Mouse (Mus musculus) hindbrain, postnatal 0 days (tissue): ENCODE measurements around the gene Dbndd1. TPM values are rescaled to one million over a fixed set of nuclear protein-coding genes. Genes with fewer than 3 reads are reported as not detected.

Source experiments
- ATAC-seq: fragments of 200-750 bp; cut with Nextera tagmentation; 2 replicates; pipeline ENCODE4 v1.8.0; 2017; ENCODE audit warnings: mild to moderate bottlenecking, moderate TSS enrichment, moderate library complexity
- DNase-seq: peaks from one replicate; pipeline ENCODE4 v3.0.0-alpha.2; 2015; ENCODE audit warnings: low spot score
- H3K27ac ChIP-seq: fragments of 300-500 bp; sonication (generic); 2 replicates; pipeline ENCODE4 v1.5.1; 2014; ENCODE audit warnings: mild to moderate bottlenecking
- H3K27me3 ChIP-seq: fragments of 300-500 bp; sonication (generic); 2 replicates; pipeline ENCODE4 v1.6.1; 2014; ENCODE audit warnings: low read length, mixed read lengths; ENCODE audit not compliant: insufficient read depth
- H3K36me3 ChIP-seq: fragments of 300-500 bp; sonication (generic); 2 replicates; pipeline ENCODE4 v1.6.1; 2014; ENCODE audit warnings: low read length, mixed read lengths; ENCODE audit not compliant: insufficient read depth
- H3K4me1 ChIP-seq: fragments of 300-500 bp; sonication (generic); 2 replicates; pipeline ENCODE4 v1.6.1; 2014; ENCODE audit warnings: antibody characterized with exemption, low read length, mixed read lengths; ENCODE audit not compliant: insufficient read depth
- H3K4me2 ChIP-seq: fragments of 300-500 bp; sonication (generic); 2 replicates; pipeline ENCODE4 v1.6.1; 2014; ENCODE audit warnings: low read depth, mild to moderate bottlenecking, low read length, moderate library complexity, mixed read lengths
- H3K4me3 ChIP-seq: fragments of 300-500 bp; sonication (generic); 2 replicates; pipeline ENCODE4 v1.5.1; 2014; ENCODE audit warnings: low read length
- H3K9ac ChIP-seq: fragments of 300-500 bp; sonication (generic); replicated peaks from 2 replicates; pipeline ENCODE4 v1.6.1; 2014; ENCODE audit warnings: mild to moderate bottlenecking, low read length, moderate library complexity, mixed read lengths
- H3K9me3 ChIP-seq: fragments of 300-500 bp; sonication (generic); 2 replicates; pipeline ENCODE4 v1.6.1; 2016; ENCODE audit warnings: low read length, mixed read lengths
- CTCF ChIP-seq: IDR thresholded peaks from 2 replicates; pipeline ENCODE4 v1.5.1; 2016; ENCODE audit warnings: antibody characterized with exemption, control low read depth, low read depth
- WGBS: fragments of 180-500 bp; shearing (Covaris S2); extraction: QIAGEN DNeasy Blood & Tissue Kit; methylation state at CpG from one replicate; pipeline ENCODE4 v1.1.7; 2014; 5-methylcytosine and 5-hydroxymethylcytosine counted together
- polyA plus RNA-seq: library from polyadenylated mRNA; unstranded; fragments of >200 nt; fragmentation: Nextera tagmentation; extraction: Ambion mirVana; gene quantifications from 2 replicates; pipeline ENCODE4 v1.2.1, GENCODE M21; 2015
- total RNA-seq: library from RNA; depleted of rRNA; stranded (reverse); fragments of >200 nt; gene quantifications from 2 replicates; pipeline ENCODE4 v1.2.3, GENCODE M21; 2014

The Dbndd1 gene
- total and polyA plus RNA-seq, 2 experiments from 2014 or later, result 54.2 to 95.7 TPM

DNA sequence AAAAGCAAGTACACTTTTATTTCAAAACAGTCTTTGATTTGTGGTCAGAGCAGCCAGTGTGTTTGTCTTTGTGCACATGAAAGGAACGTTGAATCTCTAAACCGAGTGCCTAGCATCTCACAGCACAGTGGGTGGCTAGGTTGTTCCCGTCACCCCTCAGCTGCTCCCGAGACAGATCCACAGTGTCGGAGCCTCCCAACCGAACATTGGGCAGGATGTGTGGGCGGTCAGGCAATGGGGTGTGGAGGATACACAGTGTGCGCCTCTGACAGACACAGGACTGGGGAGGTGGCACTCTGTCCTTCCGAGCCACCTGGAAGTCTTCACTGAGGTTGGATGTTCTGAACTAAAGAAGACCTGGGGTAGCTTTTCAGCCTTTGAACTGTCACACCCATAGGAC is 9.6 kb downstream of the Dbndd1 start:
- no peak for ATAC-seq
- WGBS, result 83% methylated on average over 9 of the region's 9 CpGs

DNA sequence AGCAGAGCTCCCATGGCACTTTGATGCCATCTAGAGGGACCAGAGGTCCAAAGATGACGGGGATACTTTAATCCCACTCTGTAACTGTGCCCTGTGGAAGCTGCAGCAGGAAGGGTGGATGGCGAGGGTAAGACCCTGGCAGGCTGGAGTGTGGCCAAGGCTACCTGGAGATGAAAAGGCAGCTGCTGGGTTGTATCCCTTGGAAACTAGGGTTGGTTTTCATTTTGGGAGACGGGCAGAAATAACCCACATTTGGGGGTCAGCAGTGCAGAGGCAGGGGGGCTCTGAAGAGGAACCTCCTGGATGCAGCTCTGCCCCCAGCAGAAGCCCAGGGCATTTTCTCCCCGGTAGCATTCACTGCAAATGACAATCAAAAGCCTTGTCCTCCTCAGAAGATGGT is 10.0 kb downstream of the Dbndd1 start:
- no peak for TF ChIP-seq CTCF
- 59% methylated on average over 4 of the region's 4 CpGs for WGBS
- peaks cover 82% of the 10 kb centered on the region for H3K36me3 ChIP-seq
- no peak overlapping the region for H3K4me3 ChIP-seq
- DNase-seq, result no peak
- no peaks in the 10 kb centered on the region for H3K4me1 ChIP-seq
- H3K9me3 ChIP-seq, result no peaks in the 10 kb centered on the region
- no peak overlapping the region for H3K27ac ChIP-seq
- H3K4me2 ChIP-seq, result no peak overlapping the region
- ATAC-seq, result no peak
- H3K9ac ChIP-seq, result no peak overlapping the region
- no peaks in the 10 kb centered on the region for H3K27me3 ChIP-seq

More for the DNA sequence above, 9.6 kb downstream of the Dbndd1 start:
- H3K9ac ChIP-seq, result no peak overlapping the region
- no peak for DNase-seq
- no peak overlapping the region for H3K4me3 ChIP-seq
- H3K9me3 ChIP-seq, result no peaks in the 10 kb centered on the region
- TF ChIP-seq CTCF, result no peak
- no peaks in the 10 kb centered on the region for H3K4me1 ChIP-seq
- no peaks in the 10 kb centered on the region for H3K27me3 ChIP-seq
- no peak overlapping the region for H3K27ac ChIP-seq
- H3K36me3 ChIP-seq, result peaks cover 78% of the 10 kb centered on the region
- H3K4me2 ChIP-seq, result no peak overlapping the region

DNA sequence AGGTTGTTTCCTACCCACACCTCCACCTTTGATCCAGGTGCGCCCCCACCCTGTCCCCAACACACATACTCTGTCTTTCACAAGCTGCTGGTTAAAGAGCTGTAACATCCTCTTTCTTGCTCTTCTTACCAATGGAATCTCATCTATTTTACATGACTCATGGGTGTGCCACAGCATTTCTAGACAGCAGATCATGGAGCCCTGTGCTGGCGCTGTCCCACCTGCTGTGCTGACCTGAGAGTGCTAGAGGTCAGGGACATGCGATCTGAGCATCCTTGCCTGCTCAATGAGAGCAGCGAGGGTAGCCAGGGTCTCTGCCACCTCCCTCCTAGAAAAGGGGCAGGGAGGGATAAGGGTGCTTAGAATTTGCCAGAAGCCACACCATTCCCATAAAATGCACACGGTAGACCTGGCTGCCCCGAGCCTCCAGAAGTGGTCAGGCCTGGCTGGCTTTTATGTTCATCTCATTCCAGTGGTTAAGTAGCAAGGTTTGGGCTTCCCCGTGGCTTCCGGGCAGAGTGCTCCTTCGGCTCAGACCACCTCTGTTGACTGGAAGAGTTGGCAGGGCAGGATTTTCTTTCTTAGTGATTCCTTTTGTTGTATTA is 10.6 kb downstream of the Dbndd1 start:
- no peaks in the 10 kb centered on the region for H3K9me3 ChIP-seq
- ATAC-seq, result no peak

DNA sequence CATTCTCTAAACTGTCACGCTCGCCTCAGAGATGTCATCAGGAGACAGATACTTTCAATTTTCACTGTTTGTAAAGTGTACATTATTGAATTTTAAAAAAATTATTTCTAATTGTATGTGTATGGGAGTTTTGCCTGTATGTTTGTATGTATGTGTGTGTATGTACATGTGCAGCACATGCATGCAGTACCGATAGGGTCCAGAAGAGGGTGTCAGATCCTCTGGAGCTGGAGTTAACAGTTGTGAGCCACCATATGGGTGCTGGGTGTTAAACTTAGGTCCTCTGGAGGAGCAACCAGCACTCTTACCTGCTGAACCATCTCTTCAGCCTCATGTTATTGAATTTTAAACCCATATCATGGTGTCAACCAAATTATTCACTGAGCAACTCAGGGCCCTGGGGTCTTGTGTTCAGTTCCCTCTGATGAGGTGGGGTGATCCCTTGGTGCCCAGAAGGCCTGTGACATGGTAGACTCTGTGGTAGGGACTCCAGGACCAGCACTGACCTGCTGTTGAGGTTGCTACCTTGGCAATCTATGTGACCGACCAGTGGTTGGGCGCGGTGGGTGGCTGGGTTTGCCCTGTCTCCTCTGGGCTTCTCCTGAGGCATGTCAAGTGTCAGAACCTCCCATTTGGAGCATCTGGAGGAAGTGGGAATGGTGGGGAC is 11.3 kb downstream of the Dbndd1 start:
- no peak overlapping the region for H3K27ac ChIP-seq
- no peak for DNase-seq
- no peaks in the 10 kb centered on the region for H3K27me3 ChIP-seq
- no peak for ATAC-seq
- peak; percentile 52 for TF ChIP-seq CTCF
- H3K36me3 ChIP-seq, result peaks cover 84% of the 10 kb centered on the region
- 96% methylated on average over 6 of the region's 6 CpGs for WGBS
- H3K4me3 ChIP-seq, result no peak overlapping the region
- no peak overlapping the region for H3K9ac ChIP-seq
- no peaks in the 10 kb centered on the region for H3K9me3 ChIP-seq
- H3K4me2 ChIP-seq, result no peak overlapping the region
- H3K4me1 ChIP-seq, result no peaks in the 10 kb centered on the region

More for the DNA sequence above, 10.6 kb downstream of the Dbndd1 start:
- Histone ChIP-seq H3K27me3 (no peaks in the 10 kb centered on the region), H3K27ac (0 out of 2 replicates have a peak overlapping the region, but pooled peaks have one; percentile 38), H3K9ac (no peak overlapping the region), H3K36me3 (peaks cover 84% of the 10 kb centered on the region), H3K4me1 (no peaks in the 10 kb centered on the region), H3K4me3 (no peak overlapping the region), H3K4me2 (no peak overlapping the region)
- DNase-seq, result no peak
- WGBS, result 83% methylated on average over 9 of the region's 9 CpGs
- TF ChIP-seq CTCF, result no peak

DNA sequence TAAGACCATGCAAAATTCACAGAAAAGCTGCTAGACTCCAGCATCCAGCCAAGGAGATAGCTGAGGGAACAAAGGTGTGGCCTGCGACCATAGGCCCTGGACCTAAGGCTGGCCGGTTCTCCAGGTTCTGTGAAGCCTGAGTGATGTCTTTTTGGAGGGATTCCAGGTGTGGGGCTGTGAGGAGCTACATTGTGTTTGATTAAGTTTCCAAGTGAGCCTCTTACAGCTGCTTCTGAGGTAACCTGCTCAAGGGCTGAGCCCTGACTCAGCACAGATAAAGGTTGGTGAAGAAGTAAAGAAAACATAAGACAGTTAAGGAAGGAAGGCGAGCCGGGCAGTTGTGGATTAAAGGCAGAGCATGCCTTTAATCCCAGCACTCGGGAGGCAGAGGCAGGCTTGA is 13.1 kb downstream of the Dbndd1 start:
- Histone ChIP-seq H3K27ac (no peak overlapping the region), H3K9me3 (no peaks in the 10 kb centered on the region), H3K36me3 (peaks cover 80% of the 10 kb centered on the region), H3K4me2 (no peak overlapping the region), H3K27me3 (no peaks in the 10 kb centered on the region), H3K9ac (no peak overlapping the region), H3K4me1 (no peaks in the 10 kb centered on the region), H3K4me3 (no peak overlapping the region)
- TF ChIP-seq CTCF, result no peak
- WGBS, result 92% methylated on average over 5 of the region's 5 CpGs
- no peak for DNase-seq
- no peak for ATAC-seq

DNA sequence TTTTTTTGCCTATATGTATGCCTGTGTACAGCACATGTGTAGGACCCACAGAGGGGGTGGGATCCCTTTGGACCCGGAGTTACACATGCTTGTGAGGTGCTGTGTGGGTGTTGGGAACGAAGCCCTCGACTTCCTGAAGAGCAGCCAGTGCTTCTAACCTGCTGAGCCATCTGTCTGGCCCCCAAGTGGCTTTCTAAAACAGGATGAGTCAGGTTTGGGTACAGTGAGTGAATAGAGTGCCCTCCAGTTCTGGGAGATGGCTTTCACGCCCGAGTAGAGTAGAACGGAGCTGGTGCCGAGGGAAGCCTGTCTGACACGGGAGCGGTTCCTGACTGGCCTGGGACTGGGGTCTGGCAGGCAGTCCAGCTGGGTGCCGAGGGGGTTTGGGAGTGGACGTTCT is 15.7 kb downstream of the Dbndd1 start:
- no peak for ATAC-seq

DNA sequence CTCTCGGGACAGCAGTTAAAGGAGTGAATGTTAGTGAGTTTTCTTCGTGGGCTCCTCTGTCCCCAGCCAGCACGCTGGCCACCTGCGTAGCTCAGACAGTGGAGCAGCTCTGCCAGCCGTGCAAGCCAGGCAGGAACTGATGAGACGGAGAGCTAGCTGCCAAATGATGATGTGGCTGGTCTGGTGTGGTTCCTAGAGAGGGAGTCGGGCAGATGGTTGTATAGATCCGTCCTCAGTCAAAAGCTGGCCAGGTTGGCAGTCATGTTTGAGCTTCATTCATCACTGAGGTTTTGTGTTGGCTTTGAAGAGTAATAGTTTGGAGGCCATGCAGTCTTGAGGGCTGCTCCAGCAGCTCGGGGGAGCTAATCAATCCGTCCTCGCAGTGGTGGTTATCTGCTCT is 16.3 kb downstream of the Dbndd1 start:
- no peak overlapping the region for H3K27ac ChIP-seq
- H3K4me3 ChIP-seq, result no peak overlapping the region

More for the DNA sequence above, 15.7 kb downstream of the Dbndd1 start:
- no peak for TF ChIP-seq CTCF
- Histone ChIP-seq H3K4me3 (no peak overlapping the region), H3K9me3 (no peaks in the 10 kb centered on the region), H3K4me2 (no peak overlapping the region), H3K27me3 (no peaks in the 10 kb centered on the region), H3K36me3 (peaks cover 80% of the 10 kb centered on the region), H3K9ac (no peak overlapping the region), H3K4me1 (no peaks in the 10 kb centered on the region), H3K27ac (no peak overlapping the region)
- no peak for DNase-seq
- WGBS, result 90% methylated on average over 11 of the region's 11 CpGs

More for the DNA sequence above, 16.3 kb downstream of the Dbndd1 start:
- Histone ChIP-seq H3K4me2 (no peak overlapping the region), H3K4me1 (no peaks in the 10 kb centered on the region), H3K9ac (no peak overlapping the region), H3K36me3 (peaks cover 80% of the 10 kb centered on the region), H3K27me3 (no peaks in the 10 kb centered on the region), H3K9me3 (no peaks in the 10 kb centered on the region)
- ATAC-seq, result no peak
- TF ChIP-seq CTCF, result no peak
- DNase-seq, result no peak
- 81% methylated on average over 11 of the region's 11 CpGs for WGBS
